Mouse (Mus musculus) gastrocnemius, postnatal 4 days (tissue): Measurements from ENCODE around the gene Abca8b. TPM values are rescaled to one million over a fixed set of nuclear protein-coding genes. Genes with fewer than 3 reads are reported as not detected.

ENCODE experiments used
- DNase-seq, 2 experiments: peaks; one replicate each; pipeline ENCODE4 v3.0.0; 2021 to 2022; ENCODE audit warnings: low spot score in 2 of 2, mixed read lengths in 2 of 2
- total RNA-seq, 2 experiments: library from RNA; stranded (reverse); gene quantifications; 2 replicates each; pipeline ENCODE4 v1.2.3; 2021

The Abca8b gene
- total RNA-seq, 2 experiments from 2014 or later, result 14.7 to 15.9 TPM

DNA sequence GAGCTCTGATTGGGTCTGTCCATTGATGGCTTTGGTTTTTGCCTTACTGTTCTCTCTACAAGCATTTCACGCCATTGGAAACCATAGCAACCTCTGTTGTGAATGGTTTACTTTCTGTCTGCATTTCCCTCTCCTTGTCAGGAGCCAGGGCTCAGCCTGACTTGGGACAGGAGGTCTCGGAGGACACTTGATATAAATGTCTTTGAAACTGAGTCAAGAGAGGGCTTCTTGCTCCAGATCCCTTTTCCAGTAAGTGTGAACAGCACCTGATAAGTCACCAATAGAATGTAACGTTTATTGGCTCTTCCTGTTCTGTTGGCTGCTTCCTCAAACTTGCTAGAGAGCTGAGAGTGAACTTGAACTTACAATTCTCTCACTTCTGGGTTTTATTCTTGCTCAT is 111.5 kb downstream of the Abca8b start:
- no peak for DNase-seq

Other genes starting within 250 kb of the Abca8b start
- gene 1700012B07Rik, start 167.8 kb downstream of the Abca8b start, total RNA-seq, result not detected
- gene Abca8a, start 100.1 kb upstream of the Abca8b start, total RNA-seq, result 10 to 100 TPM; 56.1 to 59.9 TPM
- gene Abca9, start 172.4 kb upstream of the Abca8b start, total RNA-seq, result 10 to 100 TPM; 42.1 to 43.9 TPM